Mouse (Mus musculus): ENCODE data around the gene Faim2. TPM values are rescaled to one million over a fixed set of nuclear protein-coding genes. Genes with fewer than 3 reads are reported as not detected.

Faim2 gene
- polyA plus RNA-seq (2012; ENCODE audit: low replicate concordance) = 0.01 TPM in 1 of 2 replicates, not detected in the other

DNA sequence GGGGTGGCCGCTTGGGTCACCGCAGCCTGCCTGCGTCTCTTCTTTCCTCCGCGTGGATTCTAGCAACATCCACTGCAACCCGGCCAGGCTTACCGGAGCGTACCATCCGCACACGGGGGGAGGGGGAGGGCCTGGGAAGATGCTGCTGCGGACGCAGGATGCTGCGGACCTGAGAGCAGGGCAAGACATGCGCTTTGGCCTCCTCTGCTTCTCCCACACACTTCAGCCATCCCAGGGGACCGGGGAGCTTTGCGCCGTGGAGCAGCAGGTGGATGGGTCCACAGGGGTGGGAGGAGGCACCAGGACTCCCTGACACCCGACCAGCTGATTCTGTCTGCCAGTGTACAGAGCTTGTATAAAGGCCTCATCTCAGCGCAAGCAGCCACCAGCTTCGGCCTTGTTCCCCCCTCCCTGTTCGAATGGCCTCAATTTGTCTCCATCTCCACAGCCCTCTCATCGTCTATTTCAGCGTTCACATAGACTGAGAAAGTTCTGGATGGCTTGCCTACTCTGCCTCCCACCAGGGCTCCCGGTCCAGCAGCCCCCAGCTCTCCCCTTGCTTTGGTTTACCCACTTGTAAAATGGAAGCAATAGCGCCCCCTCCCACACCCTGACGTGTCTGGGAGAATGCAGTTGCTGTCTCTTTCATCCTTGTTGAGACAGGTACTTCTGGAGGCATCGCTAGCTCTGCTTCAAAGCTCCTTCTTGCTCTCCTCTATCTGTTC is at the start of gene Faim2:
Faim2 (minus strand) TSS at position 537 of the 725 bp plus-strand sequence.

DNA sequence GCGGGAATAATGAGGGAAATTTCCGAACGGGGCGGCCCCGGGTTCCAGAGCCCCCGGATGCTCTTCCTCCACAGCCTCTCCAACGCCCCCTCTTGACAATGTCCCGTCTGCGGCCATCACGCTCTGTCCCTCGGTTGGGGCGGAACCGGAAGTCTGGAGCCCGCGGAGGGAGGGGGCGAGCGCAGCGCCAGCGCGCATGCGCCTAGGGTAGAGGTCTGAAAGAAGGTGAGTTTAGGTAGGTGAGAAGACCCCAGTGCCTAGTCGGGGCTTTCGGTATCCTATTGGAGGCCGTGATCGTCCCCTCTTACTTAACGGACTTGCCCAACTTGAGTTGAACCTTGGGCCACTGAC is 53.4 kb downstream of the Faim2 start, which contains the start of gene Bcdin3d:
Bcdin3d (minus strand) TSS at position 155 of the 351 bp plus-strand sequence.

DNA sequence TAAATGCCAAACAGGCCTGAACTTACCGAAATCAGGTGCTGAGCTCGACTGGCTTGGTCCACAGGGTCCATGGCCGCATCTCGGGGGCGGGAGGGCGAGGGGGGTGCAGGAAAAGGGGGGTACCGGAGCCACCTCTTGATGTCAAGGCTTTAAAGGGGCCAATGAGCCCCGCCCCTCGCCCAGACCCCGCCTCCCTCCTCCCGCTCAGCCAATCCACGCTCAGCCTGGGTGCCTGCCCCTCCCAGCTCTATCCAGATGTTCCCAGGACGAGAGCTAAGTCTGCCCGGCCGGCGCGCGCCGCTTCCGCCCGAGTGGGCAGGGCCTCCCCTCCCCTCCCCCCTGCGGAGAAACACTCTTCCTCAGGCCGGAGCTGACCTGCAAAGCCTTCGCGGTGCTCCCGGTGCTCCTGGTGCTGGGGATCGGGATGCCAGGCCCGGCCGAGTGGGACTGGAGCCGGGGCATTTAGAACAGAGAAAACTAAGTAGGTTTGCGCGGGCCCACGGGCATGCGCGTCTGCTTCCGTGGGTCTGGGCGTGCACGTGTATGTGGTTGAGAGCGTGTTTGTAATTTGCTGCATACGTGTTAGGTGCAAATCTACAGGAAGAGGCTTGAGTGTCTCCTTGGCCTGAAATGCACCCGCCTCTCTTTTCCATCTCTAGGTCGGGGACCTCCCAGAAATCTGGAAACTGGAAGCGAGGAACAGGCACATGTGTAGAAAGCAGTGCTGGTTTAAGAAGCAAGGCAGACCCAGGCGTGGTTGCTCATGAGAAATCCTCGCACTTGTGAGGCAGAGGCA is 70.2 kb downstream of the Faim2 start, which contains the start of gene Nckap5l:
Nckap5l (minus strand) TSS at position 143 of the 796 bp plus-strand sequence.

Other genes starting within 250 kb of the Faim2 start
- 20.8 and 37.7 TPM in 2 replicates for gene Prpf40b, start 233.1 kb downstream of the Faim2 start, polyA plus RNA-seq (2012; ENCODE audit: low replicate concordance)
- gene Fam186b, start 232.3 kb downstream of the Faim2 start, polyA plus RNA-seq (2012; ENCODE audit: low replicate concordance) = not detected in 2 replicates
- 6.8 and 9.3 TPM in 2 replicates for gene Fmnl3, start 157.7 kb downstream of the Faim2 start, polyA plus RNA-seq (2012; ENCODE audit: low replicate concordance)
- 177 and 273 TPM in 2 replicates for gene Tmbim6, start 135.3 kb downstream of the Faim2 start, polyA plus RNA-seq (2012; ENCODE audit: low replicate concordance)
- gene Nckap5l, start 70.4 kb downstream of the Faim2 start, polyA plus RNA-seq (2012; ENCODE audit: low replicate concordance) = 6.2 and 9.8 TPM in 2 replicates
- 3.8 and 5.3 TPM in 2 replicates for gene Bcdin3d, start 53.4 kb downstream of the Faim2 start, polyA plus RNA-seq (2012; ENCODE audit: low replicate concordance)
- gene Aqp2, start 50.9 kb upstream of the Faim2 start, polyA plus RNA-seq (2012; ENCODE audit: low replicate concordance) = 0.17 TPM in 1 of 2 replicates, not detected in the other
- not detected in 2 replicates for gene Aqp5, start 62.6 kb upstream of the Faim2 start, polyA plus RNA-seq (2012; ENCODE audit: low replicate concordance)
- not detected in 2 replicates for gene Aqp6, start 73.2 kb upstream of the Faim2 start, polyA plus RNA-seq (2012; ENCODE audit: low replicate concordance)
- 3.3 and 14.9 TPM in 2 replicates for gene Racgap1, start 123.5 kb upstream of the Faim2 start, polyA plus RNA-seq (2012; ENCODE audit: low replicate concordance)
- gene Asic1, start 142.2 kb upstream of the Faim2 start, polyA plus RNA-seq (2012; ENCODE audit: low replicate concordance) = not detected in 2 replicates
- 27.7 and 29.8 TPM in 2 replicates for gene Smarcd1, start 174.0 kb upstream of the Faim2 start, polyA plus RNA-seq (2012; ENCODE audit: low replicate concordance)
- 10.0 and 21.9 TPM in 2 replicates for gene Gm17349, start 177.3 kb upstream of the Faim2 start, polyA plus RNA-seq (2012; ENCODE audit: low replicate concordance)
- gene Gpd1, start 189.3 kb upstream of the Faim2 start, polyA plus RNA-seq (2012; ENCODE audit: low replicate concordance) = 8.1 and 8.8 TPM in 2 replicates
- gene Cox14, start 197.5 kb upstream of the Faim2 start, polyA plus RNA-seq (2012; ENCODE audit: low replicate concordance) = 26.9 and 33.0 TPM in 2 replicates
- gene Cers5, start 244.7 kb upstream of the Faim2 start, polyA plus RNA-seq (2012; ENCODE audit: low replicate concordance) = 1.6 and 2.9 TPM in 2 replicates

All from leukemia stem cell, adult 10-12 weeks (primary cell).